Mouse (Mus musculus) liver, postnatal 0 days (tissue): ENCODE measurements at regions not wholly inside any gene's neighbourhood (a gene's known extent, or its start where the extent isn't known, plus 50 kb on each side); places are given as distances from the start of the nearest gene placed in this dataset.

Experiments
- CTCF ChIP-seq: sonication (generic); IDR thresholded peaks from 2 replicates; pipeline ENCODE4 v1.5.1; 2016; ENCODE audit warnings: antibody characterized with exemption, low read depth
- EP300 ChIP-seq: IDR thresholded peaks from 2 replicates; pipeline ENCODE4 v1.6.1; 2016; ENCODE audit warnings: antibody characterized with exemption, low read depth, mild to moderate bottlenecking

DNA sequence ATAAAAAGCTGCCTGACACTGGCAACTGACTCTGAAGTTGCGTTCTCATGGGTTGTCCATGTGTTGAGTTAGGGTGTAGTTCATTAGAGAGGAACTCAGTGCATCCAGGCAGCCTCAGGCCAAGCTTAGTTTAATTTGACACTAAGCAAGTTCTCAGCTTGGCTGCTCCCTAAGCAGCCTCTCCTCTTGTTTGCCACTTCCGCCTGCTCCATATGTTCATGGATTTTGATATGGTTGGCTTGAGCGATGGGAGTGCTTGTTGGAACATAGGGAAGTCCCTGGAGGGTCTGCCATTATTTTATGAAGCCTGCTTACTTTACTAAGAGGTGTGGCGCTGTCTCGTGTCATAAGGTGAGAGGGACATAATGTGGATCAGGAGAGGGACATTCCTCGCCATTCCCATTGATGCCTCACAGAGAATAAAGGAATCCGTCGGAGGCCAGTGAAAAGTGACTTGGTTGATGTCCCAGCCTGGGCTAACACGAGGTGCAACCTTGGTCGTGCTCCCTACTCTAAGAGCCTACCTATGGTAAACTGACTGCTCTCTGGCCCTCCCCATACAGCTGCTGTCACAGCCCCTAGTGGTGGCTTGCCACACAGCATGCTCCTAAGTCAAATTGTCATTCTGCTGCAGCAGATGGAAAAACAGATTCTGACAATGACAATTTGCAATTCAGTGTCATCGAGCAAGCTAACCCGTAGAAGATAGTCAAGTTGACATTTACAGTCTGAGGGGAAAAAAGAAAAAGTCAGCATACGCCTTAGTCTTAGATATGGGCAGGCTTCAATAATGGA, 104.6 kb downstream of the Pmp22 start:
- peak; percentile 53 for TF ChIP-seq CTCF
- no peak for TF ChIP-seq EP300
